Mouse (Mus musculus) spleen, postnatal 0 days (tissue): ENCODE data around the gene Sprr3. TPM values are rescaled to one million over a fixed set of nuclear protein-coding genes. Genes with fewer than 3 reads are reported as not detected.

ENCODE experiments used
- polyA plus RNA-seq: library from polyadenylated mRNA; unstranded; fragments of >200 nt; fragmentation: Nextera tagmentation; extraction: Ambion mirVana; gene quantifications from 2 replicates; pipeline ENCODE4 v1.2.1, GENCODE M21; 2015

Sprr3 gene
- 0.11 TPM in 1 of 2 replicates, not detected in the other for polyA plus RNA-seq

GRCm38 (mm10) chr3:92458620-92459019 lies at the start of gene Sprr3:
TSS of gene Sprr3 (minus strand) at chr3:92458720.

GRCm38 (mm10) chr3:92500393-92500792 lies 41.9 kb upstream of the Sprr3 start, which contains the start of gene Sprr4:
TSS of gene Sprr4 (minus strand) at chr3:92500493.

GRCm38 (mm10) chr3:92485863-92486262 lies 27.3 kb upstream of the Sprr3 start, which contains the start of gene Sprr1a:
TSS of gene Sprr1a (minus strand) at chr3:92485895.

GRCm38 (mm10) chr3:92438689-92439088 lies 19.8 kb downstream of the Sprr3 start, which contains the start of gene Sprr1b:
TSS of gene Sprr1b (minus strand) at chr3:92438789.

GRCm38 (mm10) chr3:92432282-92432681 lies 26.2 kb downstream of the Sprr3 start, which contains the start of gene Sprr2k:
TSS of gene Sprr2k (plus strand) at chr3:92432582.

GRCm38 (mm10) chr3:92429323-92429722 lies 29.2 kb downstream of the Sprr3 start, which contains the start of gene Gm9774:
TSS of gene Gm9774 (minus strand) at chr3:92429423.

GRCm38 (mm10) chr3:92417782-92418181 lies 40.7 kb downstream of the Sprr3 start, which contains the start of gene Sprr2j-ps:
TSS of gene Sprr2j-ps (plus strand) at chr3:92418082.

GRCm38 (mm10) chr3:92407691-92408090 lies 50.8 kb downstream of the Sprr3 start, which contains the start of gene Sprr2i:
TSS of gene Sprr2i (plus strand) at chr3:92407991.

Other genes with a start within 250 kb of the Sprr3 start
- gene Sprr2a1, start 242.9 kb downstream of the Sprr3 start, polyA plus RNA-seq: not detected in 2 replicates
- 0.87 and 0.88 TPM in 2 replicates for gene Sprr2a2, start 242.8 kb downstream of the Sprr3 start, polyA plus RNA-seq
- gene Sprr2a3, start 173.3 kb downstream of the Sprr3 start, polyA plus RNA-seq: not detected in 2 replicates
- not detected in 2 replicates for gene Sprr2b, start 142.1 kb downstream of the Sprr3 start, polyA plus RNA-seq
- not detected in 2 replicates for gene Sprr2d, start 119.6 kb downstream of the Sprr3 start, polyA plus RNA-seq
- gene Sprr2e, start 106.6 kb downstream of the Sprr3 start, polyA plus RNA-seq: not detected in 2 replicates
- not detected in 2 replicates for gene Sprr2f, start 93.5 kb downstream of the Sprr3 start, polyA plus RNA-seq
- not detected in 2 replicates for gene Sprr2h, start 73.0 kb downstream of the Sprr3 start, polyA plus RNA-seq
- gene Sprr2i, start 50.7 kb downstream of the Sprr3 start, polyA plus RNA-seq: not detected in 2 replicates
- not detected in 2 replicates for gene Sprr2j-ps, start 40.6 kb downstream of the Sprr3 start, polyA plus RNA-seq
- gene Gm9774, start 29.3 kb downstream of the Sprr3 start, polyA plus RNA-seq: 6.8 and 7.6 TPM in 2 replicates
- gene Sprr2k, start 26.1 kb downstream of the Sprr3 start, polyA plus RNA-seq: not detected in 2 replicates
- gene Sprr1b, start 19.9 kb downstream of the Sprr3 start, polyA plus RNA-seq: not detected in 2 replicates
- gene Sprr1a, start 27.2 kb upstream of the Sprr3 start, polyA plus RNA-seq: 0.17 TPM in 1 of 2 replicates, not detected in the other
- gene Sprr4, start 41.8 kb upstream of the Sprr3 start, polyA plus RNA-seq: not detected in 2 replicates
- not detected in 2 replicates for gene 2310046K23Rik, start 75.8 kb upstream of the Sprr3 start, polyA plus RNA-seq
- 0.12 and 0.19 TPM in 2 replicates for gene Ivl, start 115.0 kb upstream of the Sprr3 start, polyA plus RNA-seq
- not detected in 2 replicates for gene Smcp, start 130.3 kb upstream of the Sprr3 start, polyA plus RNA-seq
- gene 2210017I01Rik, start 148.8 kb upstream of the Sprr3 start, polyA plus RNA-seq: not detected in 2 replicates
- gene Lce6a, start 162.9 kb upstream of the Sprr3 start, polyA plus RNA-seq: not detected in 2 replicates
- not detected in 2 replicates for gene Lce1a1, start 189.6 kb upstream of the Sprr3 start, polyA plus RNA-seq
- gene Lce1b, start 198.2 kb upstream of the Sprr3 start, polyA plus RNA-seq: not detected in 2 replicates
- gene Lce1a2, start 211.6 kb upstream of the Sprr3 start, polyA plus RNA-seq: not detected in 2 replicates
- gene Lce1c, start 220.5 kb upstream of the Sprr3 start, polyA plus RNA-seq: 0.17 TPM in 1 of 2 replicates, not detected in the other
- not detected in 2 replicates for gene Lce1d, start 228.5 kb upstream of the Sprr3 start, polyA plus RNA-seq